Mouse (Mus musculus): ENCODE measurements around the gene Tmprss6.

The Tmprss6 gene

GRCm38 (mm10) chr15:78482518-78482917 is 14.1 kb upstream of the Tmprss6 start:
- DNase-seq (ENCODE audit: inconsistent ontology term), result no peak

- no peak for DNase-seq (ENCODE audit: inconsistent ontology term)
Measured at GRCm38 (mm10) chr15:78481448-78482000, 13.1 kb upstream of the Tmprss6 start.

GRCm38 (mm10) chr15:78480991-78481390 is 12.6 kb upstream of the Tmprss6 start:
- no peak for DNase-seq (ENCODE audit: inconsistent ontology term)

GRCm38 (mm10) chr15:78480111-78480510 is 11.7 kb upstream of the Tmprss6 start:
- no peak for DNase-seq (ENCODE audit: inconsistent ontology term)

- DNase-seq (ENCODE audit: inconsistent ontology term), result no peak
Measured at GRCm38 (mm10) chr15:78479470-78479869, 11.0 kb upstream of the Tmprss6 start.

GRCm38 (mm10) chr15:78478073-78478472 is 9.6 kb upstream of the Tmprss6 start:
- DNase-seq (ENCODE audit: inconsistent ontology term), result no peak

GRCm38 (mm10) chr15:78476878-78477277 is 8.4 kb upstream of the Tmprss6 start:
- DNase-seq (ENCODE audit: inconsistent ontology term), result no peak

- no peak for DNase-seq (ENCODE audit: inconsistent ontology term)
Measured at GRCm38 (mm10) chr15:78475604-78476031, 7.2 kb upstream of the Tmprss6 start.

- no peak for DNase-seq (ENCODE audit: inconsistent ontology term)
Measured at GRCm38 (mm10) chr15:78473442-78473841, 5.0 kb upstream of the Tmprss6 start.

- DNase-seq (ENCODE audit: inconsistent ontology term), result no peak
Measured at GRCm38 (mm10) chr15:78471902-78472301, 3.5 kb upstream of the Tmprss6 start.

- no peak for DNase-seq (ENCODE audit: inconsistent ontology term)
Measured at GRCm38 (mm10) chr15:78470495-78471276, 2.3 kb upstream of the Tmprss6 start.

GRCm38 (mm10) chr15:78467570-78467969 is 864 bp downstream of the Tmprss6 start:
- DNase-seq (ENCODE audit: inconsistent ontology term), result no peak

GRCm38 (mm10) chr15:78466809-78467208 is 1.6 kb downstream of the Tmprss6 start:
- DNase-seq (ENCODE audit: inconsistent ontology term), result no peak

GRCm38 (mm10) chr15:78462981-78463380 is 5.5 kb downstream of the Tmprss6 start:
- no peak for DNase-seq (ENCODE audit: inconsistent ontology term)

- DNase-seq (ENCODE audit: inconsistent ontology term), result no peak
Measured at GRCm38 (mm10) chr15:78457193-78457592, 11.2 kb downstream of the Tmprss6 start.

- DNase-seq (ENCODE audit: inconsistent ontology term), result no peak
Measured at GRCm38 (mm10) chr15:78456051-78456450, 12.4 kb downstream of the Tmprss6 start.

- DNase-seq (ENCODE audit: inconsistent ontology term), result no peak
Measured at GRCm38 (mm10) chr15:78455168-78455567, 13.3 kb downstream of the Tmprss6 start.

GRCm38 (mm10) chr15:78452929-78453328 is 15.5 kb downstream of the Tmprss6 start:
- DNase-seq (ENCODE audit: inconsistent ontology term), result no peak

GRCm38 (mm10) chr15:78451201-78451600 is 17.2 kb downstream of the Tmprss6 start:
- DNase-seq (ENCODE audit: inconsistent ontology term), result no peak

GRCm38 (mm10) chr15:78450419-78450768 is 18.0 kb downstream of the Tmprss6 start:
- DNase-seq (ENCODE audit: inconsistent ontology term), result no peak

- peak; percentile 97 for DNase-seq (ENCODE audit: inconsistent ontology term)
Measured at GRCm38 (mm10) chr15:78449694-78450418, 18.6 kb downstream of the Tmprss6 start.

GRCm38 (mm10) chr15:78449131-78449530 is 19.3 kb downstream of the Tmprss6 start:
- no peak for DNase-seq (ENCODE audit: inconsistent ontology term)

All from Muller cell, postnatal 12 days (primary cell).